Mouse (Mus musculus) heart, embryonic 16.5 days (tissue): ENCODE results near the gene Gm10295. TPM values are rescaled to one million over a fixed set of nuclear protein-coding genes. Genes with fewer than 3 reads are reported as not detected.

Experiments
- ATAC-seq: fragments of 200-750 bp; cut with Nextera tagmentation; replicated peaks from 2 replicates; pipeline ENCODE4 v1.8.0; 2017; ENCODE audit warnings: moderate number of reproducible peaks; ENCODE audit not compliant: insufficient read depth, low FRiP score; ENCODE audit errors: extremely low read depth
- H3K27ac ChIP-seq: fragments of 300-500 bp; sonication (generic); 2 replicates; pipeline ENCODE4 v1.5.1; 2014; ENCODE audit warnings: mild to moderate bottlenecking, low read length, control low read depth, moderate library complexity
- H3K27me3 ChIP-seq: fragments of 300-500 bp; sonication (generic); 2 replicates; pipeline ENCODE4 v1.6.1; 2014; ENCODE audit warnings: low read length, mixed read lengths; ENCODE audit not compliant: control insufficient read depth, insufficient read depth
- H3K36me3 ChIP-seq: fragments of 300-500 bp; sonication (generic); 2 replicates; pipeline ENCODE4 v1.6.1; 2014; ENCODE audit not compliant: control insufficient read depth, insufficient read depth
- H3K4me1 ChIP-seq: fragments of 300-500 bp; sonication (generic); 2 replicates; pipeline ENCODE4 v1.6.1; 2014; ENCODE audit warnings: low read length, mixed read lengths; ENCODE audit not compliant: control insufficient read depth, insufficient read depth
- H3K4me2 ChIP-seq: fragments of 300-500 bp; sonication (generic); 2 replicates; pipeline ENCODE4 v1.6.1; 2014; ENCODE audit warnings: low read depth, mild to moderate bottlenecking, control low read depth, low read length
- H3K4me3 ChIP-seq: fragments of 300-500 bp; sonication (generic); 2 replicates; pipeline ENCODE4 v1.5.1; 2014; ENCODE audit warnings: mild to moderate bottlenecking, control low read depth, low read length
- H3K9ac ChIP-seq: fragments of 300-500 bp; sonication (generic); 2 replicates; pipeline ENCODE4 v1.6.1; 2014; ENCODE audit warnings: low read length, control low read depth
- H3K9me3 ChIP-seq: fragments of 300-500 bp; sonication (generic); replicated peaks from 2 replicates; pipeline ENCODE4 v1.6.1; 2016; ENCODE audit warnings: low read length; ENCODE audit not compliant: control insufficient read depth
- WGBS: fragments of 180-500 bp; shearing (Covaris S2); extraction: QIAGEN DNeasy Blood & Tissue Kit; methylation state at CpG from one replicate; pipeline ENCODE4 v1.1.7; 2014; 5-methylcytosine and 5-hydroxymethylcytosine counted together
- polyA plus RNA-seq: library from polyadenylated mRNA; unstranded; fragments of >200 nt; fragmentation: Nextera tagmentation; extraction: Ambion mirVana; gene quantifications from 2 replicates; pipeline ENCODE4 v1.2.1, GENCODE M21; 2015

The Gm10295 gene
- polyA plus RNA-seq, 1 experiment from 2014 or later: not detected

- no peaks in the 10 kb centered on the region for H3K36me3 ChIP-seq
- 62% methylated on average over 3 of the region's 3 CpGs for WGBS
- H3K4me1 ChIP-seq: peaks cover 7% of the 10 kb centered on the region; the same call in 1 of the 2 replicates
- no peak overlapping the region for H3K27ac ChIP-seq
- H3K9me3 ChIP-seq: no peaks in the 10 kb centered on the region
- ATAC-seq: no peak; the same call in 1 of the 2 replicates
- H3K9ac ChIP-seq: no peak overlapping the region
- H3K27me3 ChIP-seq: 0 out of 2 replicates have a peak, but pooled peaks cover 2% of the 10 kb centered on the region
- no peak overlapping the region for H3K4me3 ChIP-seq
- H3K4me2 ChIP-seq: no peak overlapping the region
These were observed 18.8 kb upstream of the Gm10295 start for GRCm38 (mm10) chr7:71370128-71370527.

GRCm38 (mm10) chr7:71368543-71369181 lies 17.4 kb upstream of the Gm10295 start:
- ATAC-seq: no peak

GRCm38 (mm10) chr7:71355596-71355995 lies 4.3 kb upstream of the Gm10295 start:
- no peak for ATAC-seq
- Histone ChIP-seq H3K9me3 (no peaks in the 10 kb centered on the region), H3K27me3 (no peaks in the 10 kb centered on the region), H3K4me1 (no peaks in the 10 kb centered on the region), H3K27ac (no peak overlapping the region), H3K36me3 (no peaks in the 10 kb centered on the region), H3K4me2 (no peak overlapping the region), H3K9ac (no peak overlapping the region), H3K4me3 (no peak overlapping the region)
- 56% methylated on average over 5 of the region's 5 CpGs for WGBS

More at GRCm38 (mm10) chr7:71368543-71369181, 17.4 kb upstream of the Gm10295 start:
- Histone ChIP-seq H3K4me2 (no peak overlapping the region), H3K36me3 (no peaks in the 10 kb centered on the region), H3K27ac (peak overlapping the region; percentile 30; the same call in 1 of the 2 replicates), H3K4me1 (peaks cover 7% of the 10 kb centered on the region; the same call in 1 of the 2 replicates), H3K9ac (no peak overlapping the region), H3K27me3 (no peaks in the 10 kb centered on the region), H3K9me3 (no peaks in the 10 kb centered on the region), H3K4me3 (no peak overlapping the region)
- 69% methylated on average over 13 of the region's 13 CpGs for WGBS

- 77% methylated on average over 9 of the region's 9 CpGs for WGBS
- no peak overlapping the region for H3K9ac ChIP-seq
- no peak for ATAC-seq
These were observed 2.4 kb downstream of the Gm10295 start for GRCm38 (mm10) chr7:71348922-71349321.

GRCm38 (mm10) chr7:71324919-71325583 lies 26.2 kb downstream of the Gm10295 start:
- no peak overlapping the region for H3K27ac ChIP-seq
- H3K9ac ChIP-seq: no peak overlapping the region
- no peaks in the 10 kb centered on the region for H3K27me3 ChIP-seq
- no peaks in the 10 kb centered on the region for H3K4me1 ChIP-seq
- no peak overlapping the region for H3K4me3 ChIP-seq
- no peaks in the 10 kb centered on the region; the same call in 1 of the 2 replicates for H3K9me3 ChIP-seq
- 64% methylated on average over 11 of the region's 11 CpGs for WGBS
- no peaks in the 10 kb centered on the region for H3K36me3 ChIP-seq
- no peak overlapping the region for H3K4me2 ChIP-seq
- ATAC-seq: no peak

More at GRCm38 (mm10) chr7:71348922-71349321, 2.4 kb downstream of the Gm10295 start:
- Histone ChIP-seq H3K27ac (no peak overlapping the region), H3K4me2 (no peak overlapping the region), H3K36me3 (no peaks in the 10 kb centered on the region), H3K27me3 (no peaks in the 10 kb centered on the region), H3K4me3 (no peak overlapping the region), H3K9me3 (no peaks in the 10 kb centered on the region), H3K4me1 (no peaks in the 10 kb centered on the region)

GRCm38 (mm10) chr7:71313148-71313765 lies 38.0 kb downstream of the Gm10295 start:
- no peaks in the 10 kb centered on the region for H3K9me3 ChIP-seq
- H3K4me3 ChIP-seq: no peak overlapping the region
- no peaks in the 10 kb centered on the region for H3K27me3 ChIP-seq
- H3K4me2 ChIP-seq: no peak overlapping the region
- H3K4me1 ChIP-seq: no peaks in the 10 kb centered on the region
- H3K36me3 ChIP-seq: no peaks in the 10 kb centered on the region
- ATAC-seq: no peak
- WGBS: 61% methylated on average over 7 of the region's 7 CpGs
- H3K27ac ChIP-seq: no peak overlapping the region
- no peak overlapping the region for H3K9ac ChIP-seq

GRCm38 (mm10) chr7:71312375-71312774 lies 38.9 kb downstream of the Gm10295 start:
- H3K4me2 ChIP-seq: no peak overlapping the region
- H3K27ac ChIP-seq: peak overlapping the region; percentile 40; the same call in 1 of the 2 replicates
- H3K9ac ChIP-seq: no peak overlapping the region
- H3K4me1 ChIP-seq: no peaks in the 10 kb centered on the region
- H3K36me3 ChIP-seq: no peaks in the 10 kb centered on the region
- no peak for ATAC-seq
- no peak overlapping the region for H3K4me3 ChIP-seq
- 56% methylated on average over 3 of the region's 3 CpGs for WGBS
- H3K9me3 ChIP-seq: no peaks in the 10 kb centered on the region
- H3K27me3 ChIP-seq: no peaks in the 10 kb centered on the region

- Histone ChIP-seq H3K4me3 (no peak overlapping the region), H3K4me1 (no peaks in the 10 kb centered on the region), H3K27me3 (no peaks in the 10 kb centered on the region), H3K27ac (no peak overlapping the region; the same call in 1 of the 2 replicates), H3K9me3 (no peaks in the 10 kb centered on the region), H3K36me3 (no peaks in the 10 kb centered on the region), H3K4me2 (no peak overlapping the region), H3K9ac (no peak overlapping the region)
- WGBS: 51% methylated on average over 11 of the region's 11 CpGs
- ATAC-seq: peak; percentile 89
These were observed 39.9 kb downstream of the Gm10295 start for GRCm38 (mm10) chr7:71311411-71311810.

- Histone ChIP-seq H3K27me3 (no peaks in the 10 kb centered on the region), H3K4me1 (no peaks in the 10 kb centered on the region), H3K27ac (no peak overlapping the region), H3K4me2 (no peak overlapping the region), H3K9ac (no peak overlapping the region), H3K9me3 (no peaks in the 10 kb centered on the region), H3K4me3 (no peak overlapping the region), H3K36me3 (no peaks in the 10 kb centered on the region)
- WGBS: 56% methylated on average over 8 of the region's 8 CpGs
- no peak for ATAC-seq
These were observed 43.2 kb downstream of the Gm10295 start for GRCm38 (mm10) chr7:71308051-71308450.
